Mouse (Mus musculus): ENCODE results near the gene Thpo. TPM values are rescaled to one million over a fixed set of nuclear protein-coding genes. Genes with fewer than 3 reads are reported as not detected.

Thpo gene
- polyA plus RNA-seq, 2 experiments, result 2.8 to 3.6 TPM

GRCm38 (mm10) chr16:20692241-20692965, 41.9 kb downstream of the Thpo start:
- no peak for TF ChIP-seq CTCF (IDR thresholded peaks at IDR 0.05; ENCODE audit: low read depth)
- TF ChIP-seq EP300 (IDR thresholded peaks at IDR 0.05; ENCODE audit: low read depth), result no peak
- Histone ChIP-seq H3K36me3 (replicated peaks; ENCODE audit: control insufficient read depth, insufficient read depth, low read depth) (peaks cover 40% of the 10 kb centered on the region), H3K4me3 (ENCODE audit: insufficient read depth in 1 of 2, low read depth in 2 of 2, low read length in 2 of 2) (no peak overlapping the region), H3K4me1 (replicated peaks; ENCODE audit: control insufficient read depth in 2 of 2, insufficient read depth in 2 of 2, low read length in 1 of 2) (peaks cover 3 to 6% of the 10 kb centered on the region in 2 experiments), H3K4me2 (ENCODE audit: low read depth) (peak overlapping the region; percentile 92), H3K27ac (no peak overlapping the region), H3K27me3 (ENCODE audit: control insufficient read depth, insufficient read depth, low read length) (peaks cover 31% of the 10 kb centered on the region), H3K9ac (replicated peaks) (no peak overlapping the region), H3K9me3 (ENCODE audit: control insufficient read depth, low read length) (no peaks in the 10 kb centered on the region)
- DNase-seq (ENCODE audit: low read depth in 3 of 3, low spot score in 3 of 3) (no peak), ATAC-seq (ENCODE audit: insufficient read depth) (0 out of 2 replicates have a peak, but pooled peaks have one; percentile 5)
- WGBS (ENCODE audit: insufficient replicate concordance), result 60% methylated on average over 16 of the region's 16 CpGs

- peaks cover 28% of the 10 kb centered on the region for H3K27me3 ChIP-seq (ENCODE audit: control insufficient read depth, insufficient read depth, low read length)
- H3K36me3 ChIP-seq (replicated peaks; ENCODE audit: control insufficient read depth, insufficient read depth, low read depth), result peaks cover 48% of the 10 kb centered on the region
- H3K4me2 ChIP-seq (ENCODE audit: low read depth), result no peak overlapping the region
- no peak overlapping the region for H3K9ac ChIP-seq (replicated peaks)
- WGBS (ENCODE audit: insufficient replicate concordance), result 70% methylated on average over 1 of the region's 1 CpGs
- no peak overlapping the region for H3K27ac ChIP-seq
- TF ChIP-seq CTCF (IDR thresholded peaks at IDR 0.05; ENCODE audit: low read depth) (no peak), EP300 (IDR thresholded peaks at IDR 0.05; ENCODE audit: low read depth) (no peak)
- no peaks in the 10 kb centered on the region for H3K9me3 ChIP-seq (ENCODE audit: control insufficient read depth, low read length)
- peaks cover 3 to 6% of the 10 kb centered on the region in 2 experiments for H3K4me1 ChIP-seq (replicated peaks; ENCODE audit: control insufficient read depth in 2 of 2, insufficient read depth in 2 of 2, low read length in 1 of 2)
- H3K4me3 ChIP-seq (ENCODE audit: insufficient read depth in 1 of 2, low read depth in 2 of 2, low read length in 2 of 2), result no peak overlapping the region
- ATAC-seq (ENCODE audit: insufficient read depth), result no peak
- DNase-seq (ENCODE audit: low read depth in 3 of 3, low spot score in 3 of 3), result no peak
These were observed 42.7 kb downstream of the Thpo start for GRCm38 (mm10) chr16:20691617-20692016.

- H3K9me3 ChIP-seq (ENCODE audit: control insufficient read depth, low read length), result no peaks in the 10 kb centered on the region
- DNase-seq (ENCODE audit: low read depth in 3 of 3, low spot score in 3 of 3) (no peak), ATAC-seq (ENCODE audit: insufficient read depth) (no peak)
- H3K36me3 ChIP-seq (replicated peaks; ENCODE audit: control insufficient read depth, insufficient read depth, low read depth), result peaks cover 56% of the 10 kb centered on the region
- H3K4me3 ChIP-seq (ENCODE audit: insufficient read depth in 1 of 2, low read depth in 2 of 2, low read length in 2 of 2), result no peak overlapping the region
- WGBS (ENCODE audit: insufficient replicate concordance), result 48% methylated on average over 3 of the region's 3 CpGs
- H3K9ac ChIP-seq (replicated peaks), result no peak overlapping the region
- H3K4me1 ChIP-seq (replicated peaks; ENCODE audit: control insufficient read depth in 2 of 2, insufficient read depth in 2 of 2, low read length in 1 of 2), result peaks cover 3 to 6% of the 10 kb centered on the region in 2 experiments
- H3K27ac ChIP-seq, result no peak overlapping the region
- H3K27me3 ChIP-seq (ENCODE audit: control insufficient read depth, insufficient read depth, low read length), result peaks cover 19% of the 10 kb centered on the region
- no peak for TF ChIP-seq CTCF (IDR thresholded peaks at IDR 0.05; ENCODE audit: low read depth)
- 0 out of 2 replicates have a peak, but pooled peaks have one; percentile 36 for TF ChIP-seq EP300 (IDR thresholded peaks at IDR 0.05; ENCODE audit: low read depth)
- H3K4me2 ChIP-seq (ENCODE audit: low read depth), result no peak overlapping the region
These were observed 43.5 kb downstream of the Thpo start for GRCm38 (mm10) chr16:20690774-20691173.

- WGBS (ENCODE audit: insufficient replicate concordance), result 61% methylated on average over 10 of the region's 10 CpGs
- Histone ChIP-seq H3K27ac (peak overlapping the region; percentile 5), H3K4me3 (ENCODE audit: insufficient read depth in 1 of 2, low read depth in 2 of 2, low read length in 2 of 2) (no peak overlapping the region), H3K4me1 (replicated peaks; ENCODE audit: control insufficient read depth in 2 of 2, insufficient read depth in 2 of 2, low read length in 1 of 2) (peaks cover 14 to 26% of the 10 kb centered on the region in 2 experiments), H3K36me3 (replicated peaks; ENCODE audit: control insufficient read depth, insufficient read depth, low read depth) (peaks cover 85% of the 10 kb centered on the region), H3K27me3 (ENCODE audit: control insufficient read depth, insufficient read depth, low read length) (no peaks in the 10 kb centered on the region), H3K4me2 (ENCODE audit: low read depth) (peak overlapping the region; percentile 25), H3K9ac (replicated peaks) (no peak overlapping the region), H3K9me3 (ENCODE audit: control insufficient read depth, low read length) (no peaks in the 10 kb centered on the region)
- no peak for DNase-seq (ENCODE audit: low read depth in 3 of 3, low spot score in 3 of 3)
- ATAC-seq (ENCODE audit: insufficient read depth), result peak; percentile 44; the same call in 1 of the 2 replicates
- TF ChIP-seq EP300 (IDR thresholded peaks at IDR 0.05; ENCODE audit: low read depth), result no peak
- TF ChIP-seq CTCF (IDR thresholded peaks at IDR 0.05; ENCODE audit: low read depth), result no peak
These were observed 56.2 kb downstream of the Thpo start for GRCm38 (mm10) chr16:20677974-20678675.

GRCm38 (mm10) chr16:20677380-20677779, 56.9 kb downstream of the Thpo start:
- Histone ChIP-seq H3K27me3 (ENCODE audit: control insufficient read depth, insufficient read depth, low read length) (no peaks in the 10 kb centered on the region), H3K36me3 (replicated peaks; ENCODE audit: control insufficient read depth, insufficient read depth, low read depth) (peaks cover 78% of the 10 kb centered on the region), H3K27ac (peak overlapping the region; percentile 5), H3K4me2 (ENCODE audit: low read depth) (peak overlapping the region; percentile 25), H3K9me3 (ENCODE audit: control insufficient read depth, low read length) (no peaks in the 10 kb centered on the region), H3K4me3 (ENCODE audit: insufficient read depth in 1 of 2, low read depth in 2 of 2, low read length in 2 of 2) (no peak overlapping the region), H3K4me1 (replicated peaks; ENCODE audit: control insufficient read depth in 2 of 2, insufficient read depth in 2 of 2, low read length in 1 of 2) (peaks cover 14 to 26% of the 10 kb centered on the region in 2 experiments), H3K9ac (replicated peaks) (no peak overlapping the region)
- DNase-seq (ENCODE audit: low read depth in 3 of 3, low spot score in 3 of 3) (no peak), ATAC-seq (ENCODE audit: insufficient read depth) (no peak)
- WGBS (ENCODE audit: insufficient replicate concordance), result 75% methylated on average over 5 of the region's 5 CpGs
- TF ChIP-seq CTCF (IDR thresholded peaks at IDR 0.05; ENCODE audit: low read depth) (no peak), EP300 (IDR thresholded peaks at IDR 0.05; ENCODE audit: low read depth) (no peak)

Measured in liver, embryonic 14.5 days (tissue).